Comparison of ENCODE assay signal across 1 mouse cellular context in the genomic region with DNA sequence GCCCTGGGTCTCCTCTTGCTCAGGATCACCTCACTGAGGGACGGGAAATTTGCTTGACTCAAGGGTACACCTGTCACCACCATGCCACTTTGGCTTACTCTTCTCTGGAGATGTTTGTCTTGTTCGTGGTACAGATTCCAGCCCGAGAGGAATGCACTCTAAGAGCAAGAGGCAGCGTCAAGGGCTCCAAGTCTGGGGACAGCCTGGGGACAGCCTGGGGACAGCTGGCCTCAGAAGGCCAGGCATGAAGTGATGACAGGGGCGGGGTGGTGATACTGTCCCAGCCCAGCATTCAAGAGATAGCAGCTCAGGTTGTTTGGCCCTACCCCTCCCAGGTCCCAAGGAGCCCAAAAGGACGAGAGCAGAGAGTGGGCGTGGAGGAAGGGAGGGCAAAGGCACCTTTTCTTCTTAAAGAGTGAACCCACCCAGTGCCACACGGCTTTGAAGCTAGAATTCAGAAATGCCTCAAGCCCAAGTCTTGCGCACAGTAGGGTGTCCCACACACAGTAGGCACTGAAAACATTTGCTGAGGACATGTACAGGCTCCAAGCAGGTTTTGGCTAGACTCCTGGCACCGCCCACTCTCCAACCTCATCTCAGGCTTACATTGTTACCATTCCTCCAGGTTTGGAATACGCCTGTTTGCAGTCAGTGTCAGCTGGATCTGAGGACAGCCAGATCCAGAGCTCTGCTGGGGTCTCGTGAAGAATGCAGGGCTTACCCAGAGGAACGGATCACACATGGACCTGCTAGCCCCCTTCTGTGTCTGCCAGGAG.
TF ChIP-seq lines count a peak whose summit lies in the region.

No protein-coding gene starts in this region.

TF ChIP-seq in myocyte, 11 proteins besides CTCF, POLR2A, EP300 and RAD21 (continued from another document):
- TF ChIP-seq TCF3 (IDR thresholded peaks at IDR 0.05; ENCODE audit: insufficient read length, low read depth) (peak; percentile 92), SRF (IDR thresholded peaks at IDR 0.05; ENCODE audit: control insufficient read depth, insufficient read length, low read depth) (no peak)
TF ChIP-seq in myocyte: peak in this region for 4.
